Mouse (Mus musculus): ENCODE data around the gene Slc15a5. TPM values are rescaled to one million over a fixed set of nuclear protein-coding genes. Genes with fewer than 3 reads are reported as not detected.

Slc15a5 gene
- polyA plus RNA-seq, 1 experiment: not detected

DNA sequence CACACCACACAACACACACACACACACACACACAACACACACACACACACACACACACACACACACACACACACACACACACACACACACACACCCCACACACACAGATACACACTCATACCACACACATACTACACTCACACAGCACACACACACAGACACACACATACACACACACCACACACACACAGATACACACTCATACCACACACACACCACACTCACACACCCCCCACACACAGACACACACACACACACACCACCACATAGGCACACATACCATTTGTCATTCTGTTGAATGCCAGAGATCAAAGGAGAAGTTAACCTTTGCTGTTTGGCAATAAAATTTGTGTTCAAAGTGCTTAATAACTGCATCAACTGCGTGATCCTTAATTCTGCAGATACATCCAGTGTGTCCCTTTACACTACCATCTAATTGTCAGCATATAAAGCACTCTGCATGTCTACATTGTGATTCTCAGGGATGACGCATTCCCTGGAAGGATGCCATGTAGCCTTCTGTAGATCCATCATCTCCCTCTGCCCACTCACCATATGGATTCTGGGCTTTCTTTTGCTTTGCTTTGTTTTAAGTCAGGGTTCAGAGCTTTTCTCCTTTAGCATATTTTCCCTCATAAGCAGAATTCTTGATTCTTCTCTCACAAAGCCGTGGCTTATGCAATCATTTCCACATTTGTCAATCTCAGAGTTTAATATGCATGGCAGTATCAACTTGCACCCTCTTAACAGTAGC is 145.0 kb downstream of the Slc15a5 start:
- no peak for TF ChIP-seq CTCF (IDR thresholded peaks at IDR 0.05; ENCODE audit: low read depth, low read length)
- no peak for TF ChIP-seq EP300 (IDR thresholded peaks at IDR 0.05; ENCODE audit: insufficient read depth, low read depth, low read length)
- TF ChIP-seq POLR2A (IDR thresholded peaks at IDR 0.05; ENCODE audit: insufficient read depth, low read length): no peak
- no peaks in the 10 kb centered on the region for H3K4me1 ChIP-seq (ENCODE audit: control insufficient read depth, insufficient read depth, low read length)
- H3K9ac ChIP-seq (ENCODE audit: low read depth, poor library complexity, severe bottlenecking): no peak overlapping the region
- no peak overlapping the region for H3K27ac ChIP-seq (ENCODE audit: insufficient read depth, low read length)
- H3K9me3 ChIP-seq (replicated peaks; ENCODE audit: control insufficient read depth, insufficient read depth, low read length, poor library complexity, severe bottlenecking): no peaks in the 10 kb centered on the region
- no peak overlapping the region for H3K4me3 ChIP-seq (ENCODE audit: low read depth, low read length)
- no peaks in the 10 kb centered on the region for H3K36me3 ChIP-seq (ENCODE audit: control insufficient read depth, insufficient read depth, low read length, poor library complexity, severe bottlenecking)
- no peaks in the 10 kb centered on the region for H3K27me3 ChIP-seq (ENCODE audit: control insufficient read depth, insufficient read depth, low read length, poor library complexity, severe bottlenecking)

Other genes with a start within 250 kb of the Slc15a5 start
- gene Mgst1, start 60.4 kb upstream of the Slc15a5 start, polyA plus RNA-seq (2011; ENCODE audit: insufficient read depth, insufficient read length, low read depth, missing spikeins): 7.2 and 11.4 TPM in 2 replicates